Mouse (Mus musculus): ENCODE measurements around the gene Fam160a1.

Fam160a1 gene

GRCm38 (mm10) chr3:85817191-85817590, at the start of gene Fam160a1:
Gene Fam160a1 (minus strand): TSS chr3:85817291.
- in situ Hi-C loops (cut with MseI, MboI), result no loop called here

GRCm38 (mm10) chr3:85863996-85864395, 46.9 kb upstream of the Fam160a1 start:
- in situ Hi-C loops (cut with MseI, MboI), result no loop called here

DNA sequence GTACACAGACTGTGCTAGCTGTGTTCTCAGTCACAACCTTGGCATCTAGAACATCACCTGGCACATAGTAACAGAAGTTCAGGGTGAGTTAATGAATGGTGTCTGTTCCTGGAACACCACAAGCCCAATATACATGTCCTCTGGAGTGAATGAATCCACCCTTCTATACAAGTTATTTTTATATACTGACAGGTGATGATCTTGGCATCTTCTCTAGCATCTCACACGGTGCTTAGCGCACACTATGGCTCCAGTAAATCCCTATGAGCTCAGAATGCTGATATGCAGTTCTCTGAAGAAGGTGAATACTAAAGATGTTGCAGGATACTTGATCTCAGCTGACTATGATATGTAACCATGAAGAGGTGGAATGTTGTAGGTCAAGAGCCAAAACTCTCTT, 45.8 kb upstream of the Fam160a1 start:
- in situ Hi-C loops (cut with MseI, MboI), result no loop called here

DNA sequence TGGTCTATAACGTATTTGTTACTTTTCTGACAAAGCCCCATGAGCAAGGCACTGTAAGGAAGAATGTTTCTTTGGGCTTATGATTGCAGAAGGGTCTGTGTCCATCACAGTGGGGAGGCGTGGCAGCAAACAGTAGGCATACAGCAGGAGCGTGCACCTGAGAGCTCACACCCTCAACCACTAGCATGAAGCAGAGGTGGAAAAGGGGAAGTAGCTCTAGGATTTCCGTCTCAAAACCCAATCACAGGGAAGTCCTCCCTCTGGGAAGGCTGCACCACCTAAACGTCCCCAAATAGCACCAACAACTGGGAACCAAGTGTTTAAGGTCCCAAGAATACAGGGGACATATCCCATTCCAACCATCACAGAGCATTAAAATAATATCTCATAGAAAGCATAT, 43.9 kb upstream of the Fam160a1 start:
- in situ Hi-C loops (cut with MseI, MboI), result no loop called here

DNA sequence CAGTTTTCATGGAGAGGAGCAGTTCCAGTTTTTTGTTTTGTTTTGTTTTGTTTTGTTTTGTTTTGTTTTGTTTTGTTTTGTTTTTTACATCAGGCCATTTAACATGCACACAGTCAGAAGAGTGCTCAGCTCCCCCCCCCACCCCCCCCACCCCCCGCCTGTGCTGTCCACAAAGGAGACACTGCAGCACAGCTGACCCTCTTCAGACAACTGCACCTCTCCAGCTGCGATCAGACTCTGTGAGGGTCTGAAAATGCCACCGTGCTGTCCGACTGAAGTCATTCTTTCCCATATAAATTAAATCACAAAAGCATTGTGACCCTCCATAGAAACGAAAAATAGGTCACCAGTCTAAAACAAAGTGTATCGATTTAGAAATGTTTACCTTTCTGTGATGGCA, 42.2 kb upstream of the Fam160a1 start:
- in situ Hi-C loops (cut with MseI, MboI), result no loop called here

DNA sequence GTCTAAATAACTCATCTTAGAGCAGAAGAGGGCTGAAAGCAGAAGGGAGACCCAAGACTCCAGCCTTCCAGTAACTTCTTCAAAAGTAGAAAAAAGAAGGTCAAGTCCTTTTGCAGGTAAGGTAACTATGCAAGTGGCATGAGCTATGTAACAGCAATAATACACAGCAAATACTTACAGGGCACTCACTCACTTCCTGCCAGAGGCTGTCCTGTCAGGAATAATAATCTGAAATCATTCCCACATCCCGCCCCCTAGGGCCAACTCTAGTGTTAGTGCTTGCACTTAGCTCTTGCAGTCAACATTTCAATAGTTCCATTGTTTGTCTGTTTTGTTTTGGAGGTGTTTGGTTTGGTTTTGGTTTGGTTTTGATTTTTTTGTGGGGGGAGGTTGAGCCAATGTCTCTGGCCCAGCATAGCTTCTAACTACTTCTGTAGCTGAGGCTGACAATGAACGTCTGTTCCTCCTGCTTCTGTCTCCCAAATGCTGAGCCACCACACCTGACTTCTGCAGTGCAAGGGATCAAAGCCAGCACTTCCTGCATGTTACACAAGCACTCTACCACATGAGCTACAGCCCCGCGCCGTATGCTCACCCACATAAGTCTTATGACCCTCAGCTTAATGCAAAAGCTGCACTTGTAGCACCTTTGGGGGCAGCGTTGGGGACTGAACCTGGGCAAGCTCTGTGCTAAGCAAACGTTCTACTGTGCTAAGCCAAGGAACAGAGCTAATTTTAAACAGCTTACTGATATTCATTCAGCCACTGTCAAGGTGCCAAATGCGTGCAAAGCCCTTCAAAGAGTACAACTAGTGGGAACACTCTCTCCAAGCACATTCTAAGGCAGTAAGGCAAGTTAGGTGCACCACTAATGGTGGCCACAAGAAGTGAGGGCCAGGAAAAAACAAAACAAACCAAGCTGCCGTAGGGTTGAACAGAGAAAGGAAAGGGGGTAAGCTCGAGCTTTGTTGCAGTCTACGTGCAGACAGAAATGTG, 41.3 kb upstream of the Fam160a1 start:
- in situ Hi-C loops (cut with MseI, MboI), result no loop called here

DNA sequence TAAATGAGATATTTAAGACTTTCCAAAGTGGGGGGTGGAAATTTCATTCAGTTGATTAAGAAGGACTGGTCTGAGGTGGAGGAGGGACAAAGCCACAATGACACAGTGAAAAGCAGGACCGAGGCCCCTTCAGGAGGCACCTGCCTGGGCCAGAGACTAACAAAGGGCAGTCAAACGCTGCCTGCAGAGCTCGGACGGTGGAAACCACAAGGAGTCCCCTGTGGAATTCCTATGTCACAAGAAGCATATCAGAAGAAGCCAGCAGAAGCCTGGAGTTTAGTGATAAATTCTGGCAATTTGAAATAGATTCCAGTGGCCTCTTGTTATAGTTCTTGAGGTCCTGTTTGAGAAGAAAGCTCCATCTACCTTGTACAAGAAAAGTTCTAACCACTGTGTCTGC, 40.0 kb upstream of the Fam160a1 start:
- in situ Hi-C loops (cut with MseI, MboI), result no loop called here

DNA sequence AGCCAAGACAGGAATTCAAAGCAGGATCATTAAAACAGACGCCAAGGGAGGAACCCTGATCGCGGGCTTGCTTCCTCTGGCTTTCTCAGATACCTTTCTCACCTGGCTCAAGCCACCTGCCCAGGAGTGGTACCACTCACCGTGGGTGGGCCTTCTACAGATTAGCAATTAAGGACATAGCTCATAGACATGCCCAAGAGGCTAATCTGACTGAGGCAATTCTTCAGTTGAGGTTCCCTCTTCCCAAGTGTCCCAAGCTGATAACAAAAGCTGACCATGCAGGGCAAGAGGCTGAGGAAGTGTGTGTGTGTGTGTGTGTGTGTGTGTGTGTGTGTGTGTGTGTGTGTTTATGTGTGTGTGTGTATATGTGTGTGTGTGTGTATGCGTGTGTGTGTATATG, 38.9 kb upstream of the Fam160a1 start:
- in situ Hi-C loops (cut with MseI, MboI), result no loop called here

GRCm38 (mm10) chr3:85855043-85855442, 38.0 kb upstream of the Fam160a1 start:
- in situ Hi-C loops (cut with MseI, MboI), result no loop called here

DNA sequence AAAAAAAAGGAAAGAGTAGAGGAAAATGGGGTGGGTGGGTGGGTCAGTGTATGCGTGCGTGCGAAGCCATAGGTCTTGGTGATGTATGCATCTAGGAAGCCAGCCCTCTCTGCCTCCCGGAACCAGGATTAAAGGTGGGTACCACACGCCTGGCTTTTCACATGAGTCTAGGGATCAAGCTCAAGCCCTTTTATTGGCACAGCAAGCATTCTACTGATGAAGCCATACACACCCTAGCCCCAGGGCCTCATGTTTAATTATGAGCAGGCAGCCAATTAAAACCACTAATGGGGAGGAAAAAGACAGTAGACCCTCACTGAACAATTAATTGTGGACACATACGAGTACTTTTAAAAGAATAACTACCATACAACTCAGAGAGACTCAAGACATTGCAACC, 37.1 kb upstream of the Fam160a1 start:
- in situ Hi-C loops (cut with MseI, MboI), result no loop called here

DNA sequence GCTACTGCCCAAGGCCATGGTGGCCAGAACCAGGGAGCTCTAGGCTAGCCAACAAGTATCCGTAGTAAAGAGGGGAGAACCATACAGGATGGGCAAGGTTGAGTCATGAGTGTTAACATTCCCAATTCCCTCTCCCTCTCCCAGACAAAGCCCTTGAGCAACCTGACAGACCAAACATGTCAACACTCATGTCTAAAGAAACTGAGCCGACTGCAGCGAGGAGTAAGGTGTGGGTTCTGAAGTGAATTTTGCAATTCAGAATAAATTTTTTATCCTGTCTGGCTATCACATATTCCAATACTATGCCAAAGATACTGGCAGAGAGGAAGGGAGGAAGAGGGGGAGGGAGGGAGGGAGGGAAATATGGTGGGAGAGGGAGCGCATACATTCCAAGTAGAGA, 36.6 kb upstream of the Fam160a1 start:
- in situ Hi-C loops (cut with MseI, MboI), result no loop called here

GRCm38 (mm10) chr3:85850079-85850478, 33.0 kb upstream of the Fam160a1 start:
- in situ Hi-C loops (cut with MseI, MboI), result no loop called here

DNA sequence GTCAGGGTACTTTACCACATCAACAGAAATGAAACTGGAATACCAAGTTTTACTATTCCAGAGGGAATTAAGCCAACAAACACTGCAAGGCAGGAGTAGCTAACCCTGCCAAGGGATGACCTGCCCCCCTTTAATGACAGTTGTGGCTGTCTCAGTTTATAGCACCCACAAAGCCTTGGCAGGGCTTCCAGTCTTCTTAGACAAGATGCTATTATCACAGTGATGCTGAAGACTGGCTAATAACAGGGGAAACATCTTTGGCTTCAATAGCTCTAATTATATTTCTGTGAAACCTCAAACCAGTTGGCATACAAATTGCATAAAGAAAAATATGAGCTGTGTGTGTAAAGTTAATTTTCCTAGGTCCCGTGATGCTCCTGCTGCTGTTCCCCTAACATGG, 29.2 kb upstream of the Fam160a1 start:
- in situ Hi-C loops (cut with MseI, MboI), result no loop called here

GRCm38 (mm10) chr3:85845341-85845740, 28.2 kb upstream of the Fam160a1 start:
- in situ Hi-C loops (cut with MseI, MboI), result no loop called here

GRCm38 (mm10) chr3:85842881-85843218, 25.8 kb upstream of the Fam160a1 start:
- in situ Hi-C loops (cut with MseI, MboI), result no loop called here

GRCm38 (mm10) chr3:85842177-85842880, 25.2 kb upstream of the Fam160a1 start:
- in situ Hi-C loops (cut with MseI, MboI), result no loop called here

- in situ Hi-C loops (cut with MseI, MboI), result no loop called here
Observed at GRCm38 (mm10) chr3:85841454-85842176, 24.5 kb upstream of the Fam160a1 start.

DNA sequence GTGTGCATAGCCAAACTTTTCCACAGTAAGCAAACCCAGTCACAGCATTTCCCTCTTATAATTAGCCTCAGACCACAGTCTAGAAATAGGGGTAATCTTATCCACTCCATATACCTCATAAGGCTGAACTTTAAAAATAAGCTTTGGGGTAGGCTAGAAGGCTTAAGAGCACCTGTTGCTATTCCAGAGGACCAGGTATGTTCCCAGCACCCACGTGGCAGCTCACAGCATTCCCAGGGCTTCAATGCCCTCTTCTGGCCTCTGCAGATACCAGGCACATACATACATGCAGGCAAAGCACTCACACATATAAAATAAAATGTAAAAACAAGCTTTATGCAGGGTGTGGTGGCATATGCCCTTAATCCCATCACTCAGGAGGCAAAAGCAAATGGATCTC, 16.5 kb upstream of the Fam160a1 start:
- in situ Hi-C loops (cut with MseI, MboI), result no loop called here

DNA sequence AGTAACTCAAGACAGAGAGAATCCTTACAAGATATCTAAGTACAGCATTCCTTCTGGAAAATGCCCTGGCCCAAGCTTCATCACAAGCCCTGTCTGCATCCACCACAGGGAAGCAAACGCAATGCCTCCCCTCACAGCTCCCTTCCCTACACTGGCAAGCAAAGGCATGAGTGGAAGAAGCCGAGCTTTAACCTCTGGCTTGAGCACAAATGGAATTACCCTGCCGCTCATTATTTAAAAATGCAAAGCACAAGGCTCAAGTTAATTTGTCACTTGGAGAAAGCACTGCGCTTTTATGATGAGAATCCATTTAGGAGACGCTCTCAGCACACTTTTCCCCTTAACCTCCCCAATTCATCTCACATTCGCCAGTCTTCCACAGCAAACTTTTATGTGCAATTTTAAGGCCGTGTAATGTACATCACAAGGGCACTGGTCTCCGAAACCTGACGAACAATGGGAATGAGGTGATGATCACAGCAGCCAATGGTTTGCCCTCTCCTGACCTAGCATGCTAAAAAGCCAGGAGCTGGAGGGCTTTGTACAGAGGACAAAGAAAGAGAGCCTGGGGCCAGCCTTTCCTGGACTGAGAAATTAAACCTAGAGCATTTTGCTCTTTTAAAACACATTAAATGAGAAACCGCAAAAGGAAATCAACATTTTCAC, 15.5 kb upstream of the Fam160a1 start:
- in situ Hi-C loops (cut with MseI, MboI), result no loop called here

DNA sequence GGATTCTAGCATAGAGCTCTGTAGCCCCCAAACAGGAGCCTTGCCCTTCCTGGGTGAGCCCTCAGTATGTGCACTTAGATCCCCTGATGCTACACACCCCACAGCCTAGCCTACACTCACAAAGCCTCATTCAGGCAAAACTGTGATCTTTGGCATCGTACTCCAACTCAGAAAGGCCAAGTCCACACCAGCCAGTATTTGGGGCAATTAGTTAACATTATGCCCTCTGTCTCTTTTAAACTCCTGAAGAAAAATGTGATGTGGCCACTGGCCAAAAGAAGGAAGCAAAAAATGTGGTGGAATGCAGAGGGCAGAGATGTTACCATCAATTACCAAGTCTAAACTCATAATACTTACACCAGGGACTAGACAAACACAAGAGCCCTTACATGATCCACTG, 14.7 kb upstream of the Fam160a1 start:
- in situ Hi-C loops (cut with MseI, MboI), result no loop called here

DNA sequence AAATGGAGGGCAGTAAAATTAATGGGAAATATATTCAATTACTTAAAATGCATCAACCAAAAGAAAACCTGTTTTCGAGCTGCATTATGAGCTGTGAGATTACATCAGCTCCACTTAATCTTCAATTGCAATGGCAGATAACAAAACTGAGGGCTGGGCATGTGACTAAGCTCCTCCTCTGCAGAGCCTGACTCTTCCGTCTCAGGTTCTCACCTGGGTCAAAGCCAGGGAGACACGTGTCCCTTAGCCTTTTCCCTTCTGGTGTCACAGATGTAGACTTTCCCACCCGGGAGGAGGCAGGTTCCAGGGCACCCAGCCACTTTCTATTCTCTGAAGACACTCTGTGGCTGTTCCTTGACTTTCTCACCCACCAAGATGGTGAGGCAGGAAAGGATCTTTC, 12.0 kb upstream of the Fam160a1 start:
- in situ Hi-C loops (cut with MseI, MboI), result no loop called here

GRCm38 (mm10) chr3:85827815-85828214, 10.7 kb upstream of the Fam160a1 start:
- in situ Hi-C loops (cut with MseI, MboI), result no loop called here
